Mouse (Mus musculus) adrenal gland, postnatal 14 days (tissue): ENCODE results near the gene Patj. TPM values are rescaled to one million over a fixed set of nuclear protein-coding genes. Genes with fewer than 3 reads are reported as not detected.
A peak's percentile ranks its signal among the peaks of the same experiment; 100 is the strongest.
"Not testable (repeated sequence)": the region's sequence is repeated elsewhere in the genome, so short reads cannot be mapped to it uniquely, and the experiment has no call there.

ENCODE experiments used
- DNase-seq: peaks from one replicate; pipeline ENCODE4 v3.0.0; 2021; ENCODE audit warnings: mixed read lengths
- long read RNA-seq, 2 experiments: library from polyadenylated mRNA; stranded (forward); transcript quantifications; one replicate each; pipeline ENCODE4 v2.0.0; 2021
- total RNA-seq: library from RNA; stranded (reverse); gene quantifications from 2 replicates; pipeline ENCODE4 v1.2.3, GENCODE M21; 2021

The Patj gene
- total RNA-seq, result 5.3 and 7.4 TPM in 2 replicates
- long read RNA-seq, experiment 1, partial matches to known transcripts, result 2 of 2 reads
- long read RNA-seq, experiment 1, other reads (novel, unspliced or antisense), result 0 of 2 reads
- long read RNA-seq, experiment 2, partial matches to known transcripts, result 1 of 1 reads
- long read RNA-seq, experiment 2, other reads (novel, unspliced or antisense), result 0 of 1 reads

DNA sequence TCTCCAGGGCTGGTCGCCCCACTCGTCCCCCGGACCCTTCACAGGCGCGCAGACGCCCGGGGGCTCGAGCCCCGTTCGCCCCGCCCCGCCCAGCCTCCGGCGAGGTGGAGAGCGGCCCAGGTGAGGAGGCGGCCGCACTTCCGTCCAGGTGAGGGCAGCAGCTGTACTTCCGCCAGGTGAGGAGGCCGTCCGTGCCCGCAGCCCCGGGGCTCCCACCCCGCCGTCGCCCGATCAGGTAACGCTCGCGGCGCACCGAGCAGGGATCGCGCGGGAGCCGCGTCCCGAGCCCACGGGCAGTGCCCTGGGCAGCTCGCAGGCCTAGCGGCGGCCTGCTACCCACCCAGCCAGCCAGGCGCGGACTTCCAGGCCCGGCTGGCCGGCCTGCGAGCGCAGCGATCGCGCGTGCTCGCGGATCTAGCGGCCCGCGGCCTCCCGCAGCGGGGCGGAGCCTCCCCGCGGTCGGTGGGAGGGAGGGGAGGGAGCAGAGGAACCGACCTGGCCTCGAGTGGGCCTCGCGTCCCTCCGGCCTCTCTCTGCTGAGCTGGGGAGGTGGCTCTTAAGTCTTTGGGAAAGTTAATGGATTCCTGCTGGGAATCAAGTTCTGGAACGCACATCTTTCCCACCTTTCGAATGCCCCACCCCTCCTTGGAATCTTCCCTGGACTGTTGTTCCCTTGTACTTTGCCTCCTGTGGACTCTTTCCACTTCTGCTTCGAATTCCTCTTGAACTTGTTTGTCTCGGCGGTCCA, at the start of gene Patj:
Patj (plus strand) TSS at position 96 of the 748 bp plus-strand sequence.
- DNase-seq, result peak; percentile 80

DNA sequence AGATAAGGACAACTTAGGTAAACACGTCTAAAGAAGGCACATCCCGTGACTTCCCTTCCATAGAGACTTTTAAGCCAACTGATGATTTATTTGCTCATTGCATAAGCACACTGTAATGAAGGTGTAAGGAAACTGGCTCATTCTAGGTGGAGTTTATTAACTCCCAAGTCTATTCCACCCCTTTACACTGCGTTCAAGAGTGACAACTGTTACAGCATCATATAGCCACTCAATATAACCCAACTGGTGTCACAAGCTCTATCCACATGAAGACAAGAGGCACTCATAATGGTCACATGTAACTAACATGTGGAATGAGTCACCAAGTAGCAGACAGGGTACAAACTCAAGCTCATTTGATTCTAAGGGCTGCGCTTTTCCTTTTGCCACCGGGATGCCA, 47.0 kb upstream of the Patj start:
- DNase-seq, result no peak

- DNase-seq, result no peak
Measured at GRCm38 (mm10) chr4:98358034-98358809, 37.4 kb upstream of the Patj start.

GRCm38 (mm10) chr4:98375401-98375800, 20.2 kb upstream of the Patj start:
- DNase-seq, result peak; percentile 21

GRCm38 (mm10) chr4:98376943-98377342, 18.6 kb upstream of the Patj start:
- no peak for DNase-seq

DNA sequence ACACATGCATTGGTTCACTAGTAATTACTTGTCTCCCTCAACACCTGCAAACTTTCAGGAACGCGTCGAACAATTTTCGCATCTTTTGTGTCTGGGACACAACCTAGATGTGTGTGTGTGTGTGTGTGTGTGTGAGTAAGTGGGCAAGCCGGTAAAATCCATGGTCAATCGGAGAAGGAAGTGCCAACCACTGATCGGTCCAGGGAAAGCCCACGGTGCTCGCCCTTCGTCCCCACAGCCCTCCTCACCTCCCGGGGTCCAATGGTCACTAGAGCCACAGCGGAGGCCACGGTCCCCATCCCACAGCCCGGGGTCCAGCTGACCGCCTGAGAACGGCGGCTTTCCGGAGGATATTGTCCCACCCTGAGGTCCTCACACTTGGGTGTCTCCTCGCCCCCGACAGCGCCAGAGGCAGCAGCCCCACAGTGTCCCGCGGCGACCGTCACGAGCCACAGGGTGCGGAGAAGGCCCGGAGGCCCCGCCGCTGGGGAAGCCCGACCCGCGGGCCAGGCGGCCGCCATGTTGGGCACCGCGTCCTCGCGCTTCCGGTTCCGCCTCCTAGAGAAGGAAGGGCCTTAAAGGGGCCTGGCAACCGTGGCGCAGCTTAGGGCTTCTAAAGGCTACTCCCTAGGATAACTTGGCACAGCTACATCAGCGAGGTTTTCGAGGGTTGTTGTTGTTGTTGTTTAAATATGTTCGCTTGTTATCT, 12.7 kb upstream of the Patj start, which contains the start of gene Tm2d1:
Tm2d1 (minus strand) TSS at position 591 of the 709 bp plus-strand sequence.
- peak; percentile 92 for DNase-seq

- DNase-seq, result no peak
Measured at GRCm38 (mm10) chr4:98385036-98385435, 10.5 kb upstream of the Patj start.

GRCm38 (mm10) chr4:98395346-98395689, 267 bp upstream of the Patj start:
- no peak for DNase-seq

DNA sequence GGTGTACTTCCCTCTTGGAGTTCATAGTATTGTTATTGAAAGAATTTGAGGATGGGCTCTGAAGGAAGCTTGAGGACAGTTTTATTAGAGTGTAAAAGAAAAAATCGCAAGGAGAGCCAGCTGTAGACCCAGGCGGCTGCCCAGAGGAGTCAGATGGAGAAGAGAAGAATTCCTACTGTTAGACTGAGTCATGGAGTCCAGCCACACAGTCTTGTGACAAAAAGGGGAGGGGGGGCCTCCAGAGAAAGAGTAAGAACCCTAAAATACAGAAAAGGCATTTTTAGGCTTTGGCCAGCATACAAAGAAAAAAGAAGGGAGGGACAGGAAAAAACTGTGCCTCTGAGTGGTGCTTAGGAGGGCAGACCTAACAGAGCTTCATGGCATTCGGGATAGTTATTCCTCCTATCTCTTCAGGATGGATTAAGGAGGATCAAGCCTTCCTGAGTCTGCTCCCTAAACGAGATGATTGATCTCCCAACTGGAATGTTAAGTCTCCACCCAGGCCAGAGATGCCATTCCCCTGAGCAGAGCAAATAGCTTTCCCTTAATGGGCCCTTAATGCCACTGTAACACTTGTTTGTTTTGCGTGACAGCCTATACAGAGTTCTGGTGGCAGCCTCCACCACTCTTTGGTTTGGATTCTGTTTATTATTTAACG, 5.5 kb downstream of the Patj start:
- DNase-seq, result no peak

- no peak for DNase-seq
Measured at GRCm38 (mm10) chr4:98401584-98401962, 6.0 kb downstream of the Patj start.

GRCm38 (mm10) chr4:98403492-98403891, 7.9 kb downstream of the Patj start:
- no peak for DNase-seq

GRCm38 (mm10) chr4:98404412-98404811, 8.8 kb downstream of the Patj start:
- DNase-seq, result no peak

- no peak for DNase-seq
Measured at GRCm38 (mm10) chr4:98408455-98408854, 12.9 kb downstream of the Patj start.

- not testable (repeated sequence) for DNase-seq
Measured at GRCm38 (mm10) chr4:98415150-98415549, 19.6 kb downstream of the Patj start.

DNA sequence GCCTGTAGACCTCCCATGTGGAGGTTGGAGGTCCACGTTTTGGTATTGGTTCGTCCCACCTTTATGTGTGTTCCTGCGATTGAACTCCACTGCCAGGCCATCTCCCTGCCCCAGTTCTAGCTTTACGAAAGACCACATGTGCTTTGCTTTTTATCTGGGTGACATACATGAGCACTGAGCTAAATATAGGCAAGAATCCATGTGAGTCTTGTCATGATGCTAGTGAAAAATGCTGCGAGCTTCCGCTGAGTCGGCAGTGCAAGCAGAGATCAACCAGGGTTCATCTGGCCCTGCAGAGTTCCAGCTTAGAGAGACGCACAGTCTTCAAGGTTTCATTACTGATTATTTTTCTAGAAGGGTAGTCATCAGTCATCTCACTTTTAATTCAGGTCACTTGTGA, 32.8 kb downstream of the Patj start:
- peak; percentile 19 for DNase-seq

DNA sequence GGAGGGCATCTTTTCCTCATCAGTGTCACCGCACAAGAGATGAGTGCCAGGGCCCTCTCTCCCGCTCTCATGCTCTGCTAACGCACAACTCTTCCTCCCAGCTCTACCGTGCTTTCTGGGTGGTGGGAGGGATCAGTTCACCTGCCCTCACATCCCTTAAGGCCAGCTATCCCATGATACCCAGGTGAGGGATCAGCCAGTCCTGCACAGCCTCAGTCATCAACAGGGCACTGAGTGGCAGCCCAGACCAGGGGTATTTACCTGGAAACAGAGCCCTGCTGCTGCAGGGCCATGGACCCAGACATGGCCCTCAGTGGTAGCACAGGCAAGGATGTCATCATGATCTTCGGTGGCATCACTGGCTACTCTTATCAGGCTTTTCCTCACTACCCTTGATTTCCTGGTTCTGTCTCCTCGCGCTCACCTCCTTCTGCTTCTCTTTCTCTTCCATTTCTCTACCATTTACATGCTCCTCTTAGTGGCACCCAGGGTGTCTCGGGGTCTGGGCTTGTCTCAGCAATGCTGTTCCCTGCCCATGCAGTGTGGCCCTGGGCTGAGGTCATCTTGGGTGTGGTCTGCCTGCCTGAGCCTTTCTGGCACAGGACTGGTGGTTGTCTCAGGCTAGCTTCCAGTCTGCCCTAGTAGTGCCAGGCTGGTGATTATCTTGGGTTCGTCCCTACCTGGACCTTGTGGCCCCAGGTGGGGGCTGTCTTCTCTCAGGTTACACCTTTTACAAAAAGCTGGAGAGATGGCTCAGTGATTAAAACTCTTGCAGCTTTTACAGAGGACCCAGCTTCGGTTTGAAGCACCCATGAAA, 40.3 kb downstream of the Patj start:
- DNase-seq, result no peak

DNA sequence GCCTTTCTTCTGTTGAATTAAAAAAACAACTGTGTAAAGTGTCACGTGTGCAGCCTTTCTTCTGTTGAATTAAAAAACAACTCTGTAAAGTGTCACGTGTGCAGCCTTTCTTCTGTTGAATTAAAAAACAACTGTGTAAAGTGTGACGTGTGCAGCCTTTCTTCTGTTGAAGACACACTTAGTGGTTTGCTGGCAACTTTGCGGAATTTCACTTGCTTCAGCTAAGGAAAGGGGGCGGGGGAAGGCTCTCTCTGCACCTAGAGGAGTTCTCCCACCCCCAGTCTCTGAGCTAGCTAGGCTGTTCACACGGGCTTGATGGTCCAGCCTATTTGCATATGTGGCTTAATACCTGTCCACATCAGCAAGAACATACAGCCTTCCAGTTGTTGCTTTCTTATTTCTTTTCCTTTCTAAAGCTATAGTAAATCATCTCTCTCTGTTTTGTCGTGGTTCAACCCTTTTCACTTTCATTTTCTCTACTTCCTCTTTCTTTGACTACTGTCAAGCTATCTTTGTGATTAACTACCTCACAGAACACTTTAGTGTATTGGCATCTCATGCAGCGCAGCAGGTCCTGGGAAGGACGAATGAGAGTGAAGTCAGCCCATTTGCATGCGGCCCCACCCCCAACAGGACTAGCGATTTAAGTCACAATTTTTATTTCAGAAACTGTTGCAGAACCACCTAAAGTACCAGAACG, 41.2 kb downstream of the Patj start:
- DNase-seq, result peak; percentile 58

- no peak for DNase-seq
Measured at GRCm38 (mm10) chr4:98439261-98440005, 43.8 kb downstream of the Patj start.

- DNase-seq, result no peak
Measured at GRCm38 (mm10) chr4:98441248-98441647, 45.7 kb downstream of the Patj start.
